Mouse (Mus musculus) megakaryocyte, embryonic 14.5 days (primary cell): ENCODE results near the gene Klf13.

ENCODE experiments used
- FLI1 ChIP-seq: IDR thresholded peaks from 2 replicates; pipeline ENCODE4 v1.6.1; 2012; ENCODE audit warnings: low read length, inconsistent platforms, mixed read lengths
- GATA1 ChIP-seq: IDR thresholded peaks from 3 replicates; pipeline ENCODE4 v1.6.1; 2012; ENCODE audit warnings: mixed read lengths, low read length, inconsistent platforms, borderline replicate concordance

DNA sequence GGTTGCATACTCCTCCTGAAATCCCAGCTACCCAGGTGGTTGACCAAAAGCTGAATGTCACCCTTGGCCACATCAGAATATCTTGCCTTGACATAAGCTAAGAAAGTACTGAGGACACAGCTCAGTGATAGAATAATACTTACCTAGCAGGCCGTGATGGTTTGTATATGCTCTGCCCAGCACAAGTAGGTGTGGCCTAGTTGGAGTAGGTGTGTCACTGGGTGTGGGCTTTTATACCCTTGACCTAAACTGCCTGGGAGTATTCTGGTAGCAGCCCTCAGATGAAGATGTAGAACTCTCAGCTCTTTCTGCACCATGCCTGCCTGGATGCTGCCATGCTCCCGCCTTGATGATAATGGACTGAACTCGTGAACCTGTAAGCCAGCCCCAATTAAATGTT, 6.3 kb downstream of the Klf13 start:
- TF ChIP-seq GATA1: no peak
- no peak for TF ChIP-seq FLI1
